Mouse (Mus musculus) liver, postnatal 0 days (tissue): ENCODE results near the gene Ipo4.

Experiments
- CTCF ChIP-seq: sonication (generic); IDR thresholded peaks from 2 replicates; pipeline ENCODE4 v1.5.1; 2016; ENCODE audit warnings: antibody characterized with exemption, low read depth
- EP300 ChIP-seq: IDR thresholded peaks from 2 replicates; pipeline ENCODE4 v1.6.1; 2016; ENCODE audit warnings: antibody characterized with exemption, low read depth, mild to moderate bottlenecking

DNA sequence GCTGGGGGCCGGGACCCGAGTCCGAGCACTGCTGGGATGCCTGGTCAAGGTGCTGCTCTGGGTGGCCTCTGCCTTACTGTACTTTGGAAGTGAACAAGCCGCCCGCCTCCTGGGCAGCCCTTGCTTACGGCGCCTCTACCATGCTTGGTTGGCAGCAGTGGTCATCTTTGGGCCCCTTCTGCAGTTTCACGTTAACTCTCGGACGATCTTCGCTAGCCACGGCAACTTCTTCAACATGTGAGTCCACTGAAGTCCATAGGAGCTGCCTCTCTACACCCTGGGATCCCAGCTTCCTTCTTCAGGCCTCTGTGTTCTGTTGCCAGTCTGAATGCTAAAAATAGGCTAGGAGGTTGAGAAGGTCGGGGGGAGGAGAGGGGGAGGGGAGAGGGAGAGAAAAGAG is 60.0 kb downstream of the Ipo4 start:
- TF ChIP-seq CTCF (no peak), EP300 (no peak)
